Mouse (Mus musculus): ENCODE measurements around the gene Larp6. TPM values are rescaled to one million over a fixed set of nuclear protein-coding genes. Genes with fewer than 3 reads are reported as not detected.

Gene Larp6
- total RNA-seq (2023), result not detected

GRCm38 (mm10) chr9:60712771-60713541, at the start of gene Larp6:
Gene Larp6 (plus strand): TSS chr9:60712989.

GRCm38 (mm10) chr9:60687891-60688324, 24.9 kb upstream of the Larp6 start, which contains the start of gene Lrrc49:
Gene Lrrc49 (minus strand): TSS chr9:60688158.

Other genes starting within 250 kb of the Larp6 start
- gene Thsd4, start 190.9 kb upstream of the Larp6 start, total RNA-seq (2023), result not detected
- under 1 TPM in 1 of 2 experiments, not detected in 1; 0.33 TPM for gene Lrrc49, start 24.8 kb upstream of the Larp6 start, total RNA-seq (2023)
- not detected for gene Uaca, start 81.6 kb downstream of the Larp6 start, total RNA-seq (2023)

Data from T-cell, adult 66 days (primary cell).